Mouse (Mus musculus) myocyte (in vitro differentiated cells): ENCODE results near the gene Atxn2. TPM values are rescaled to one million over a fixed set of nuclear protein-coding genes. Genes with fewer than 3 reads are reported as not detected.

Experiments used
- H3K27me3 ChIP-seq: one replicate; pipeline ENCODE4 v1.6.1; 2011; ENCODE audit not compliant: control insufficient read depth, insufficient read depth, insufficient read length
- H3K36me3 ChIP-seq: one replicate; pipeline ENCODE4 v1.6.1; 2011; ENCODE audit not compliant: control insufficient read depth, insufficient read depth
- H3K4me2 ChIP-seq: one replicate; pipeline ENCODE4 v1.6.1; 2011; ENCODE audit warnings: low read depth, control low read depth
- H3K4me3 ChIP-seq: one replicate; pipeline ENCODE4 v1.5.1; 2011; ENCODE audit warnings: mild to moderate bottlenecking, control low read depth, moderate library complexity
- H3K79me2 ChIP-seq: one replicate; pipeline ENCODE4 v1.6.1; 2011; ENCODE audit not compliant: control insufficient read depth, insufficient read depth
- H3ac ChIP-seq: one replicate; pipeline ENCODE4 v1.6.1; 2011; ENCODE audit not compliant: control insufficient read depth, insufficient read length
- CEBPB ChIP-seq: IDR thresholded peaks from 2 replicates; pipeline ENCODE4 v1.6.1; 2011; ENCODE audit warnings: mild to moderate bottlenecking, moderate library complexity; ENCODE audit not compliant: poor library complexity, insufficient read depth, severe bottlenecking
- E2F4 ChIP-seq: IDR thresholded peaks from one replicate; pipeline ENCODE4 v1.6.1; 2011; ENCODE audit warnings: mild to moderate bottlenecking, control low read depth, moderate library complexity; ENCODE audit not compliant: insufficient read depth
- MAX ChIP-seq: IDR thresholded peaks from one replicate; pipeline ENCODE4 v1.6.1; 2011; ENCODE audit warnings: low read depth, mild to moderate bottlenecking, control low read depth
- MYOD1 ChIP-seq, 3 experiments: IDR thresholded peaks; one replicate each; pipeline ENCODE4 v1.6.1; 2011; ENCODE audit warnings: control low read depth in 2 of 3, low read depth in 2 of 3, mild to moderate bottlenecking in 2 of 3, moderate library complexity in 1 of 3; ENCODE audit not compliant: insufficient read length in 2 of 3, control insufficient read depth in 1 of 3
- MYOG ChIP-seq, 3 experiments: IDR thresholded peaks; one replicate each; pipeline ENCODE4 v1.6.1; 2011; ENCODE audit warnings: control low read depth in 2 of 3, low read depth in 2 of 3, mild to moderate bottlenecking in 2 of 3; ENCODE audit not compliant: insufficient read length in 2 of 3, control insufficient read depth in 1 of 3, insufficient read depth in 1 of 3
- POLR2A ChIP-seq: IDR thresholded peaks from one replicate; pipeline ENCODE4 v1.6.1; 2011; ENCODE audit warnings: low read depth, mild to moderate bottlenecking, control low read depth, moderate library complexity; ENCODE audit not compliant: insufficient read length
- POLR2AphosphoS2 ChIP-seq: IDR thresholded peaks from one replicate; pipeline ENCODE4 v1.6.1; 2011; ENCODE audit warnings: low read depth, control low read depth; ENCODE audit not compliant: insufficient read length
- REST ChIP-seq: IDR thresholded peaks from one replicate; pipeline ENCODE4 v1.6.1; 2011; ENCODE audit warnings: mild to moderate bottlenecking, control low read depth, moderate library complexity; ENCODE audit not compliant: insufficient read depth, insufficient read length
- SRF ChIP-seq: IDR thresholded peaks from one replicate; pipeline ENCODE4 v1.6.1; 2011; ENCODE audit warnings: low read depth; ENCODE audit not compliant: control insufficient read depth, insufficient read length
- TCF12 ChIP-seq: IDR thresholded peaks from one replicate; pipeline ENCODE4 v1.6.1; 2011; ENCODE audit warnings: mild to moderate bottlenecking, control low read depth; ENCODE audit not compliant: poor library complexity, insufficient read depth, severe bottlenecking
- TCF3 ChIP-seq: IDR thresholded peaks from one replicate; pipeline ENCODE4 v1.6.1; 2011; ENCODE audit warnings: low read depth, control low read depth; ENCODE audit not compliant: insufficient read length
- USF1 ChIP-seq: IDR thresholded peaks from one replicate; pipeline ENCODE4 v1.6.1; 2011; ENCODE audit warnings: low read depth, mild to moderate bottlenecking, control low read depth, moderate library complexity
- polyA plus RNA-seq: library from polyadenylated mRNA; unstranded; fragments of >200 nt; fragmentation: generic; extraction: Trizol; gene quantifications from one replicate; pipeline ENCODE4 v1.2.1, GENCODE M21; 2012; ENCODE audit warnings: missing spikeins

Gene Atxn2
- polyA plus RNA-seq, 1 experiment, result 95.3 TPM

- H3K4me2 ChIP-seq, result no peak overlapping the region
- H3K79me2 ChIP-seq, result peaks cover 94% of the 10 kb centered on the region
- no peak overlapping the region for H3K4me3 ChIP-seq
- TF ChIP-seq POLR2A (peak; percentile 19), MYOD1 (IDR thresholded peaks at IDR 0.05; ENCODE audit: control insufficient read depth in 1 of 3, insufficient read length in 2 of 3, low read depth in 2 of 3) (no peak)
- no peaks in the 10 kb centered on the region for H3K27me3 ChIP-seq
- peaks cover 20% of the 10 kb centered on the region for H3K36me3 ChIP-seq
- H3ac ChIP-seq, result no peak overlapping the region
Measured at GRCm38 (mm10) chr5:121831002-121831601, 120.0 kb downstream of the Atxn2 start.

GRCm38 (mm10) chr5:121832376-121833155, 121.4 kb downstream of the Atxn2 start:
- H3K4me2 ChIP-seq, result no peak overlapping the region

GRCm38 (mm10) chr5:121833159-121833558, 122.0 kb downstream of the Atxn2 start:
- H3K36me3 ChIP-seq, result peaks cover under 1% of the 10 kb centered on the region
- peak overlapping the region; percentile 85 for H3K4me3 ChIP-seq
- TF ChIP-seq CEBPB (no peak), SRF (no peak), POLR2A (no peak), TCF3 (no peak), E2F4 (no peak), MYOD1 (IDR thresholded peaks at IDR 0.05; ENCODE audit: control insufficient read depth in 1 of 3, insufficient read length in 2 of 3, low read depth in 2 of 3) (no peak), MYOG (IDR thresholded peaks at IDR 0.05; ENCODE audit: control insufficient read depth in 1 of 3, insufficient read depth in 1 of 3, insufficient read length in 2 of 3, low read depth in 2 of 3) (no peak), POLR2AphosphoS2 (no peak), REST (no peak), MAX (no peak), TCF12 (no peak), USF1 (no peak)

More at GRCm38 (mm10) chr5:121832376-121833155, 121.4 kb downstream of the Atxn2 start:
- H3K27me3 ChIP-seq, result no peaks in the 10 kb centered on the region
- TF ChIP-seq CEBPB (no peak), TCF3 (no peak)
- no peak overlapping the region for H3ac ChIP-seq
- H3K4me3 ChIP-seq, result peak overlapping the region; percentile 85
- peaks cover 83% of the 10 kb centered on the region for H3K79me2 ChIP-seq
- H3K36me3 ChIP-seq, result peaks cover 7% of the 10 kb centered on the region

GRCm38 (mm10) chr5:121833572-121834240, 122.6 kb downstream of the Atxn2 start:
- H3ac ChIP-seq, result no peak overlapping the region
- no peaks in the 10 kb centered on the region for H3K36me3 ChIP-seq
- peaks cover 75% of the 10 kb centered on the region for H3K79me2 ChIP-seq
- peak overlapping the region; percentile 97 for H3K4me2 ChIP-seq
- TF ChIP-seq MYOG (IDR thresholded peaks at IDR 0.05; ENCODE audit: control insufficient read depth in 1 of 3, insufficient read depth in 1 of 3, insufficient read length in 2 of 3, low read depth in 2 of 3) (peak in 1 of 3 experiments; percentile 46), REST (no peak), MAX (no peak), POLR2AphosphoS2 (no peak), MYOD1 (IDR thresholded peaks at IDR 0.05; ENCODE audit: control insufficient read depth in 1 of 3, insufficient read length in 2 of 3, low read depth in 2 of 3) (peak in 1 of 3 experiments; percentile 23), TCF3 (no peak)
- peak overlapping the region; percentile 85 for H3K4me3 ChIP-seq
- no peaks in the 10 kb centered on the region for H3K27me3 ChIP-seq

More at GRCm38 (mm10) chr5:121833159-121833558, 122.0 kb downstream of the Atxn2 start:
- peaks cover 77% of the 10 kb centered on the region for H3K79me2 ChIP-seq
- no peak overlapping the region for H3ac ChIP-seq
- H3K27me3 ChIP-seq, result no peaks in the 10 kb centered on the region
- H3K4me2 ChIP-seq, result peak overlapping the region; percentile 97

- peak overlapping the region; percentile 97 for H3K4me2 ChIP-seq
Measured at GRCm38 (mm10) chr5:121834241-121834606, 123.1 kb downstream of the Atxn2 start.

More at GRCm38 (mm10) chr5:121834241-121834606, 123.1 kb downstream of the Atxn2 start:
- no peaks in the 10 kb centered on the region for H3K36me3 ChIP-seq
- no peak overlapping the region for H3ac ChIP-seq
- TF ChIP-seq POLR2A (peak; percentile 21), POLR2AphosphoS2 (no peak)
- H3K4me3 ChIP-seq, result peak overlapping the region; percentile 85
- peaks cover 70% of the 10 kb centered on the region for H3K79me2 ChIP-seq
- H3K27me3 ChIP-seq, result no peaks in the 10 kb centered on the region
